Mouse (Mus musculus) kidney, postnatal 25 days (tissue): ENCODE data around the gene Wasf1.

Source experiments
- DNase-seq, 2 experiments: peaks; one replicate each; pipeline ENCODE4 v3.0.0; 2021; ENCODE audit warnings: mixed read lengths in 2 of 2

Gene Wasf1

GRCm38 (mm10) chr10:40984600-40984999 is 101.3 kb downstream of the Wasf1 start:
- DNase-seq, result no peak

GRCm38 (mm10) chr10:40985350-40985749 is 102.1 kb downstream of the Wasf1 start:
- DNase-seq, result no peak
